Mouse (Mus musculus): Measurements from ENCODE around the gene Fra10ac1. TPM values are rescaled to one million over a fixed set of nuclear protein-coding genes. Genes with fewer than 3 reads are reported as not detected.

The Fra10ac1 gene
- 6.0 and 7.1 TPM in 2 replicates for polyA plus RNA-seq (2012; rRNA removed)

- H3K4me3 ChIP-seq (ENCODE audit: control insufficient read depth, low read depth, low read length), result peak within 1 kb of the TSS; percentile 99
- H3K27ac ChIP-seq (ENCODE audit: control insufficient read depth, insufficient read depth, low read depth, low read length), result peak within 1 kb of the TSS; percentile 91
- no peaks in the 10 kb centered on the region; the same call in 1 of the 2 replicates for H3K4me1 ChIP-seq (ENCODE audit: control insufficient read depth, insufficient read depth, low read length)
- TF ChIP-seq CTCF (IDR thresholded peaks at IDR 0.05; ENCODE audit: control insufficient read depth, insufficient read depth, insufficient replicate concordance, low read depth, low read length), result 0 out of 2 replicates have a peak, but pooled peaks have one; percentile 11
- peak; percentile 65 for TF ChIP-seq POLR2A (IDR thresholded peaks at IDR 0.05; ENCODE audit: control insufficient read depth, low read depth, low read length)
- H3K36me3 ChIP-seq (ENCODE audit: control insufficient read depth, insufficient read depth, low read length), result no peaks in the 10 kb centered on the region; the same call in 1 of the 2 replicates
- no peaks in the 10 kb centered on the region for H3K27me3 ChIP-seq (ENCODE audit: control insufficient read depth, insufficient read depth, low read length)
Measured at GRCm38 (mm10) chr19:38223905-38224684, at the start of gene Fra10ac1. Fra10ac1 (minus strand) TSS chr19:38224156.

GRCm38 (mm10) chr19:38271071-38271470 is 47.1 kb upstream of the Fra10ac1 start:
- Histone ChIP-seq H3K4me3 (ENCODE audit: control insufficient read depth, low read depth, low read length) (no peak overlapping the region), H3K4me1 (ENCODE audit: control insufficient read depth, insufficient read depth, low read length) (peaks cover 7% of the 10 kb centered on the region), H3K27ac (ENCODE audit: control insufficient read depth, insufficient read depth, low read depth, low read length) (no peak overlapping the region), H3K27me3 (ENCODE audit: control insufficient read depth, insufficient read depth, low read length) (no peaks in the 10 kb centered on the region), H3K36me3 (ENCODE audit: control insufficient read depth, insufficient read depth, low read length) (no peaks in the 10 kb centered on the region)
- TF ChIP-seq CTCF (IDR thresholded peaks at IDR 0.05; ENCODE audit: control insufficient read depth, insufficient read depth, insufficient replicate concordance, low read depth, low read length) (no peak), POLR2A (IDR thresholded peaks at IDR 0.05; ENCODE audit: control insufficient read depth, low read depth, low read length) (no peak)

- H3K4me1 ChIP-seq (ENCODE audit: control insufficient read depth, insufficient read depth, low read length), result peaks cover 9% of the 10 kb centered on the region
- H3K27me3 ChIP-seq (ENCODE audit: control insufficient read depth, insufficient read depth, low read length), result no peaks in the 10 kb centered on the region
- no peaks in the 10 kb centered on the region for H3K36me3 ChIP-seq (ENCODE audit: control insufficient read depth, insufficient read depth, low read length)
- TF ChIP-seq CTCF (IDR thresholded peaks at IDR 0.05; ENCODE audit: control insufficient read depth, insufficient read depth, insufficient replicate concordance, low read depth, low read length) (no peak), POLR2A (IDR thresholded peaks at IDR 0.05; ENCODE audit: control insufficient read depth, low read depth, low read length) (no peak)
- no peak overlapping the region for H3K27ac ChIP-seq (ENCODE audit: control insufficient read depth, insufficient read depth, low read depth, low read length)
- no peak overlapping the region for H3K4me3 ChIP-seq (ENCODE audit: control insufficient read depth, low read depth, low read length)
Measured at GRCm38 (mm10) chr19:38267469-38267868, 43.5 kb upstream of the Fra10ac1 start.

- Histone ChIP-seq H3K36me3 (ENCODE audit: control insufficient read depth, insufficient read depth, low read length) (no peaks in the 10 kb centered on the region), H3K27ac (ENCODE audit: control insufficient read depth, insufficient read depth, low read depth, low read length) (no peak overlapping the region), H3K4me3 (ENCODE audit: control insufficient read depth, low read depth, low read length) (no peak overlapping the region), H3K27me3 (ENCODE audit: control insufficient read depth, insufficient read depth, low read length) (no peaks in the 10 kb centered on the region), H3K4me1 (ENCODE audit: control insufficient read depth, insufficient read depth, low read length) (peaks cover 9% of the 10 kb centered on the region)
- no peak for TF ChIP-seq POLR2A (IDR thresholded peaks at IDR 0.05; ENCODE audit: control insufficient read depth, low read depth, low read length)
- TF ChIP-seq CTCF (IDR thresholded peaks at IDR 0.05; ENCODE audit: control insufficient read depth, insufficient read depth, insufficient replicate concordance, low read depth, low read length), result no peak
Measured at GRCm38 (mm10) chr19:38265767-38266166, 41.8 kb upstream of the Fra10ac1 start.

- H3K27me3 ChIP-seq (ENCODE audit: control insufficient read depth, insufficient read depth, low read length), result no peaks in the 10 kb centered on the region
- TF ChIP-seq POLR2A (IDR thresholded peaks at IDR 0.05; ENCODE audit: control insufficient read depth, low read depth, low read length), result no peak
- TF ChIP-seq CTCF (IDR thresholded peaks at IDR 0.05; ENCODE audit: control insufficient read depth, insufficient read depth, insufficient replicate concordance, low read depth, low read length), result no peak
- H3K4me1 ChIP-seq (ENCODE audit: control insufficient read depth, insufficient read depth, low read length), result peaks cover 6% of the 10 kb centered on the region
- no peak within 1 kb of the TSS for H3K4me3 ChIP-seq (ENCODE audit: control insufficient read depth, low read depth, low read length)
- no peaks in the 10 kb centered on the region for H3K36me3 ChIP-seq (ENCODE audit: control insufficient read depth, insufficient read depth, low read length)
- H3K27ac ChIP-seq (ENCODE audit: control insufficient read depth, insufficient read depth, low read depth, low read length), result no peak within 1 kb of the TSS
Measured at GRCm38 (mm10) chr19:38264505-38265500, 40.8 kb upstream of the Fra10ac1 start, which contains the start of gene Lgi1. Lgi1 (plus strand) TSS chr19:38264536.

GRCm38 (mm10) chr19:38263829-38264504 is 40.0 kb upstream of the Fra10ac1 start:
- TF ChIP-seq CTCF (IDR thresholded peaks at IDR 0.05; ENCODE audit: control insufficient read depth, insufficient read depth, insufficient replicate concordance, low read depth, low read length) (0 out of 2 replicates have a peak, but pooled peaks have one; percentile 16), POLR2A (IDR thresholded peaks at IDR 0.05; ENCODE audit: control insufficient read depth, low read depth, low read length) (no peak)
- no peak overlapping the region for H3K4me3 ChIP-seq (ENCODE audit: control insufficient read depth, low read depth, low read length)
- no peaks in the 10 kb centered on the region for H3K36me3 ChIP-seq (ENCODE audit: control insufficient read depth, insufficient read depth, low read length)
- no peak overlapping the region for H3K27ac ChIP-seq (ENCODE audit: control insufficient read depth, insufficient read depth, low read depth, low read length)
- H3K27me3 ChIP-seq (ENCODE audit: control insufficient read depth, insufficient read depth, low read length), result no peaks in the 10 kb centered on the region
- H3K4me1 ChIP-seq (ENCODE audit: control insufficient read depth, insufficient read depth, low read length), result peaks cover 7% of the 10 kb centered on the region
